Mouse (Mus musculus) cortical plate, adult 2 months (tissue): ENCODE data around the gene Wfdc6a.
"Not testable (repeated sequence)": the region's sequence is repeated elsewhere in the genome, so short reads cannot be mapped to it uniquely, and the experiment has no call there.

Source experiments
- CTCF ChIP-seq: fragments of 200-500 bp; IDR thresholded peaks from 2 replicates; pipeline ENCODE4 v1.5.1; 2011; ENCODE audit warnings: mild to moderate bottlenecking, control low read depth, low read length; ENCODE audit not compliant: insufficient read depth; ENCODE audit errors: extremely low read depth
- POLR2A ChIP-seq: fragments of 200-500 bp; IDR thresholded peaks from 2 replicates; pipeline ENCODE4 v1.6.1; 2011; ENCODE audit warnings: mild to moderate bottlenecking, low read length, control low read depth; ENCODE audit not compliant: insufficient read depth; ENCODE audit errors: extremely low read depth

GRCm38 (mm10) chr2:164585025-164585725 is at the start of gene Wfdc6a:
- not testable (repeated sequence) for TF ChIP-seq POLR2A, CTCF
